Mouse (Mus musculus): ENCODE results near the gene Nenf.

DNA sequence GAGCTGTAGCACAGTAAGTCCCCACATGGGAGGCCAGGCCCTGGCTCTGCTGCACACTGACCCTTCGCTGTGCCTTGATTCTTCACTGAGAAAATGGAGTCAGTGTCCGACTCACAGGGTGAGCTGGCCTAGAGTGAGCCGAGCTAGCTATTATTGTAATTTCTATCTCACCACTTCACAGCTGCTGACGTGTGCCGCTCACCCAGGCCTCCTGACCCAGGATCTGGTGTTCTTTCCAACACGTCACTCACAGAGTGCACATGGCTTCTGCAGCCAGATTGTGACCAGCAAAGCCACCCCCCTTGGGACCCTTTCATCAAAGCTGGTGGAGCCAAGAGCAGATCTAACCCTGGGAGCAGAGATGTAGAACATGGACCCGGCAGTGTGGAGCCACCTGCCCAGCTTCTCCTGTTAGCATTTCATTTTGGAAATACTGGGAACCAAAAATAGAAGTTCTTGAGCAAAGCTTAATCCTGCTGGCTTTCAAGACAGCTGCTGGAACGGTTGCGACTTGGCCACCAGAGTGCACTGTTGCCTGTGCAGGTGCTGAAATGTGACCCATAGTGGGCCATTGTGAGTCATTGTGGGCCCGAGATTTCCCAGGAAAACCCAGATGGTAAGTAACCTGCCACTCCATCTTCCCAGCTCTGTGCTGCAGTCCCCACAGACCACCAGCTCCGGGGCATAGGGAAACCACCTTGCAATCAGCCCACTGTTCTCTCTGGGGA is 18.6 kb downstream of the Nenf start:
- TF ChIP-seq CTCF (IDR thresholded peaks at IDR 0.05; ENCODE audit: insufficient read depth, low read depth, low read length) (peak; percentile 47; the same call in 1 of the 2 replicates), POLR2A (IDR thresholded peaks at IDR 0.05; ENCODE audit: insufficient read depth, low read depth, low read length) (no peak)
